Mouse (Mus musculus): ENCODE results near the gene Rbm38. TPM values are rescaled to one million over a fixed set of nuclear protein-coding genes. Genes with fewer than 3 reads are reported as not detected.

The Rbm38 gene
- polyA plus RNA-seq, 1 experiment from 2014 or later: 62.6 TPM

GRCm38 (mm10) chr2:173003737-173004136 is 16.6 kb upstream of the Rbm38 start:
- Histone ChIP-seq H3K9ac (ENCODE audit: low read depth, low read length) (no peak overlapping the region), H3K4me2 (ENCODE audit: low read depth, low read length) (no peak overlapping the region), H3K27ac (ENCODE audit: low read length) (no peak overlapping the region), H3K9me3 (ENCODE audit: control insufficient read depth, low read length) (no peaks in the 10 kb centered on the region), H3K4me1 (ENCODE audit: control insufficient read depth, insufficient read depth, low read length) (peaks cover 12% of the 10 kb centered on the region), H3K4me3 (ENCODE audit: low read length) (no peak overlapping the region), H3K36me3 (ENCODE audit: control insufficient read depth, insufficient read depth, low read length) (peaks cover 19% of the 10 kb centered on the region; the same call in 1 of the 2 replicates), H3K27me3 (replicated peaks; ENCODE audit: control insufficient read depth, insufficient read depth, low read length) (no peaks in the 10 kb centered on the region)
- WGBS: 91% methylated on average over 8 of the region's 8 CpGs
- ATAC-seq: no peak

- peaks cover 37% of the 10 kb centered on the region for H3K36me3 ChIP-seq (ENCODE audit: control insufficient read depth, insufficient read depth, low read length)
- no peaks in the 10 kb centered on the region for H3K9me3 ChIP-seq (ENCODE audit: control insufficient read depth, low read length)
- H3K9ac ChIP-seq (ENCODE audit: low read depth, low read length): no peak overlapping the region
- H3K4me2 ChIP-seq (ENCODE audit: low read depth, low read length): no peak overlapping the region
- H3K4me1 ChIP-seq (ENCODE audit: control insufficient read depth, insufficient read depth, low read length): no peaks in the 10 kb centered on the region
- H3K27me3 ChIP-seq (replicated peaks; ENCODE audit: control insufficient read depth, insufficient read depth, low read length): no peaks in the 10 kb centered on the region
- ATAC-seq: no peak; the same call in 1 of the 2 replicates
- WGBS: 68% methylated on average over 3 of the region's 3 CpGs
- H3K4me3 ChIP-seq (ENCODE audit: low read length): no peak overlapping the region
- H3K27ac ChIP-seq (ENCODE audit: low read length): no peak overlapping the region
Observed at GRCm38 (mm10) chr2:173010220-173010717, 10.0 kb upstream of the Rbm38 start.

DNA sequence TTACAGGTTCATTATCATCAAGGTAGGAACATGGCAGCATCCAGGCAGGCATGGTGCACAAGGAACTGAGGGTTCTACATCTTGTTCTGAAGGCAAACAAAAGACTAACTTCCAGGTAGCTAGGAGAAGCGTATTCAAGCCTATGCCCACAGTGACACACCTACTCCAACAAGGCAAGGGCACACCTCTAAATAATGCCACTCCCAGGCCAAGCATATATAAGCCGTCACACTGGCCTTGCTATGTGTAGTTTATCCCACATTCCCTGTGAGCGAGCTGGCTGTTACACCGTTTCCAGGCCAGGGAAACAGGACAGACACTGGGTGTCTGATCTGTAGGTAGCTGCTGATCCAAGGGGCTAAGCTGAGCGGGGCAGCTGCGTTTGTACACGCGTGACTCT is 8.9 kb upstream of the Rbm38 start:
- ATAC-seq: no peak
- Histone ChIP-seq H3K4me2 (ENCODE audit: low read depth, low read length) (no peak overlapping the region), H3K9me3 (ENCODE audit: control insufficient read depth, low read length) (no peaks in the 10 kb centered on the region), H3K27ac (ENCODE audit: low read length) (no peak overlapping the region), H3K4me3 (ENCODE audit: low read length) (no peak overlapping the region), H3K9ac (ENCODE audit: low read depth, low read length) (no peak overlapping the region), H3K27me3 (replicated peaks; ENCODE audit: control insufficient read depth, insufficient read depth, low read length) (no peaks in the 10 kb centered on the region), H3K36me3 (ENCODE audit: control insufficient read depth, insufficient read depth, low read length) (peaks cover 38% of the 10 kb centered on the region), H3K4me1 (ENCODE audit: control insufficient read depth, insufficient read depth, low read length) (no peaks in the 10 kb centered on the region)
- whole genome bisulfite sequencing: 92% methylated on average over 8 of the region's 8 CpGs

DNA sequence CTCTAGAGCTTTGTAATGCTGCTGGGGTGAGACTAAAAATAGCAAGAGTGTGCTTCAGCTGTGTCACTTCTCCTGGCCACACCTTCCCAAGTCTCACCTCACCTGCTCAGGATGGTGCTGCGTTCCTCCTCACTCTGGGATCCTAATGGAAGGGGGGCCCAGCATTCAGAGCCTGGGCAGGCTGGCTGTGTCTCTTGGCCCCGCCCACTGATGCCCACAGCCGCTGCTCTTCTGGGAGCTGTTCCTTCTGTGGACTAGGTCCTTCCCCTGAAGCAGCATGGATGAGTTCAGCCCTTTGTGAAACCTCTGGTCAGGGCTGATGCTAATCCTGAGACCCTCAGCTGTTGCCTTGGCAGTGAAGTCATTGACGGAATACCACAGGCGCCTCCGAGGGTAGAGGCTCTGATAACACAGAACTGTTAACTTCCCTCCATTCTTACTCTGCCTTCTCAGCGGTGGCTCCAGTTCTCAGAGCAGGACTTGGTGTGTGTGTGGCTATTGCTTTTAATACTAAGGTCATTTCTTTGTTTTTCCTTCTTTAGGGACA is 5.5 kb upstream of the Rbm38 start:
- Histone ChIP-seq H3K27me3 (replicated peaks; ENCODE audit: control insufficient read depth, insufficient read depth, low read length) (no peaks in the 10 kb centered on the region), H3K9ac (ENCODE audit: low read depth, low read length) (no peak overlapping the region), H3K36me3 (ENCODE audit: control insufficient read depth, insufficient read depth, low read length) (peaks cover 29% of the 10 kb centered on the region), H3K4me1 (ENCODE audit: control insufficient read depth, insufficient read depth, low read length) (peaks cover 11% of the 10 kb centered on the region), H3K27ac (ENCODE audit: low read length) (no peak overlapping the region), H3K4me2 (ENCODE audit: low read depth, low read length) (no peak overlapping the region), H3K4me3 (ENCODE audit: low read length) (no peak overlapping the region), H3K9me3 (ENCODE audit: control insufficient read depth, low read length) (no peaks in the 10 kb centered on the region)
- no peak for ATAC-seq
- WGBS: 75% methylated on average over 7 of the region's 7 CpGs

DNA sequence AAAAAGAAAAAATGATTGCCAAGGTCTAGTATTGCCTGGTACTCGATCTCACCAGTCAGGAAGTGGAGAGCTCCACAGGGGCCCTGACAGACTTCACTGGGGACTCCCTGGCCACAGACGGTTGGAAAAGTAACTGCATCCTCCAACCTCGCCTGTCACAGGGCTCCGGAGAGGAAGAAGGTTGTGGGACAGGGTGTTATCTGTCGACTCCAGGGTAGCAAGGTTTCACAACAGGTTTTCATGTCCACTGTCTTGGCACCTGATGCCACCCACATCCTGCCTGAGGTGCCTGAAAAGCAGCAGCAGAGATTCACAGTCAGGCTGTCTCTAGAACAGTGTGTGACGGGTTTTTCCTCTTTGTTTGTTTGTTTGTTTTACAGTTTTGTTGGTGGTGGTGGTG is 2.4 kb upstream of the Rbm38 start:
- H3K27me3 ChIP-seq (replicated peaks; ENCODE audit: control insufficient read depth, insufficient read depth, low read length): no peaks in the 10 kb centered on the region
- peaks cover 10% of the 10 kb centered on the region for H3K36me3 ChIP-seq (ENCODE audit: control insufficient read depth, insufficient read depth, low read length)
- no peak overlapping the region for H3K9ac ChIP-seq (ENCODE audit: low read depth, low read length)
- no peak overlapping the region for H3K27ac ChIP-seq (ENCODE audit: low read length)
- H3K4me1 ChIP-seq (ENCODE audit: control insufficient read depth, insufficient read depth, low read length): peaks cover 21% of the 10 kb centered on the region
- H3K9me3 ChIP-seq (ENCODE audit: control insufficient read depth, low read length): no peaks in the 10 kb centered on the region
- no peak for ATAC-seq
- 55% methylated on average over 6 of the region's 6 CpGs for WGBS
- no peak overlapping the region for H3K4me3 ChIP-seq (ENCODE audit: low read length)
- H3K4me2 ChIP-seq (ENCODE audit: low read depth, low read length): no peak overlapping the region

GRCm38 (mm10) chr2:173018618-173019017 is 1.7 kb upstream of the Rbm38 start:
- Histone ChIP-seq H3K4me2 (ENCODE audit: low read depth, low read length) (no peak overlapping the region), H3K27me3 (replicated peaks; ENCODE audit: control insufficient read depth, insufficient read depth, low read length) (no peaks in the 10 kb centered on the region), H3K4me1 (ENCODE audit: control insufficient read depth, insufficient read depth, low read length) (peaks cover 24% of the 10 kb centered on the region), H3K9ac (ENCODE audit: low read depth, low read length) (no peak overlapping the region), H3K27ac (ENCODE audit: low read length) (no peak overlapping the region), H3K36me3 (ENCODE audit: control insufficient read depth, insufficient read depth, low read length) (peaks cover 5% of the 10 kb centered on the region; the same call in 1 of the 2 replicates), H3K9me3 (ENCODE audit: control insufficient read depth, low read length) (no peaks in the 10 kb centered on the region), H3K4me3 (ENCODE audit: low read length) (no peak overlapping the region)
- WGBS: 24% methylated on average over 8 of the region's 8 CpGs
- no peak for ATAC-seq

- Histone ChIP-seq H3K27me3 (replicated peaks; ENCODE audit: control insufficient read depth, insufficient read depth, low read length) (no peaks in the 10 kb centered on the region), H3K9me3 (ENCODE audit: control insufficient read depth, low read length) (no peaks in the 10 kb centered on the region), H3K4me1 (ENCODE audit: control insufficient read depth, insufficient read depth, low read length) (peaks cover 31% of the 10 kb centered on the region), H3K27ac (ENCODE audit: low read length) (no peak overlapping the region), H3K9ac (ENCODE audit: low read depth, low read length) (peak overlapping the region; percentile 66), H3K36me3 (ENCODE audit: control insufficient read depth, insufficient read depth, low read length) (peaks cover 5% of the 10 kb centered on the region; the same call in 1 of the 2 replicates), H3K4me3 (ENCODE audit: low read length) (peak overlapping the region; percentile 48), H3K4me2 (ENCODE audit: low read depth, low read length) (peak overlapping the region; percentile 78)
- WGBS: 21% methylated on average over 9 of the region's 9 CpGs
- ATAC-seq: peak; percentile 0; the same call in 1 of the 2 replicates
Observed at GRCm38 (mm10) chr2:173019322-173019721, 976 bp upstream of the Rbm38 start.

GRCm38 (mm10) chr2:173019790-173020189 is 508 bp upstream of the Rbm38 start:
- under 1% methylated on average over 29 of the region's 29 CpGs for WGBS
- peak; percentile 80 for ATAC-seq
- Histone ChIP-seq H3K9me3 (ENCODE audit: control insufficient read depth, low read length) (no peaks in the 10 kb centered on the region), H3K36me3 (ENCODE audit: control insufficient read depth, insufficient read depth, low read length) (peaks cover 5% of the 10 kb centered on the region; the same call in 1 of the 2 replicates), H3K4me2 (ENCODE audit: low read depth, low read length) (peak overlapping the region; percentile 78), H3K27ac (ENCODE audit: low read length) (no peak overlapping the region), H3K27me3 (replicated peaks; ENCODE audit: control insufficient read depth, insufficient read depth, low read length) (no peaks in the 10 kb centered on the region), H3K4me1 (ENCODE audit: control insufficient read depth, insufficient read depth, low read length) (peaks cover 36% of the 10 kb centered on the region), H3K9ac (ENCODE audit: low read depth, low read length) (peak overlapping the region; percentile 66), H3K4me3 (ENCODE audit: low read length) (peak overlapping the region; percentile 48)

DNA sequence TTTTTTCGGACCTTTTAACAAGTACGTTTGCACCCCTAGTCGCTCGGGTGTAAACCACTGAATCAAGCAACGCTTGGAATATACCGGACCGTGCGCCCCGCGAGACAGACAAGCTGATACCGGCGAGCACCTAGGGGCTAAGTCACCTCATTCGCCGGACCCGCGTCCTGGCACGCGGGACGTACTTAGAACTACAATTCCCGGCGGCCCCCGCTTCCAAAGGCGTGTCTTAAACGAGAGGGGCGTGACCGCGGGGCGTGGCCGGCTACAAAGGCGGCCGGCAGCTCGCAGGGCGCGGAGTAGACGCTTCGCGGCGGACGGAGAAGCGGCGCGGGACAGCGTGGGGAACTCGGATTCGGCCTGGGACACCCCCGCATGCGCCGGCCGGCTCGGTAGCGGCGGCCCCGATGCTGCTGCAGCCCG is 1.3 kb downstream of the Rbm38 start:
- Histone ChIP-seq H3K4me3 (ENCODE audit: low read length) (peak overlapping the region; percentile 73), H3K9ac (ENCODE audit: low read depth, low read length) (peak overlapping the region; percentile 81), H3K27me3 (replicated peaks; ENCODE audit: control insufficient read depth, insufficient read depth, low read length) (no peaks in the 10 kb centered on the region), H3K4me1 (ENCODE audit: control insufficient read depth, insufficient read depth, low read length) (peaks cover 54% of the 10 kb centered on the region), H3K9me3 (ENCODE audit: control insufficient read depth, low read length) (no peaks in the 10 kb centered on the region), H3K36me3 (ENCODE audit: control insufficient read depth, insufficient read depth, low read length) (0 out of 2 replicates have a peak, but pooled peaks cover 3% of the 10 kb centered on the region), H3K4me2 (ENCODE audit: low read depth, low read length) (peak overlapping the region; percentile 86), H3K27ac (ENCODE audit: low read length) (no peak overlapping the region; the same call in 1 of the 2 replicates)
- ATAC-seq: peak; percentile 60
- under 1% methylated on average over 54 of the region's 54 CpGs for WGBS
